Mouse (Mus musculus): ENCODE data around the gene Stkld1. TPM values are rescaled to one million over a fixed set of nuclear protein-coding genes. Genes with fewer than 3 reads are reported as not detected.

The Stkld1 gene
- polyA plus RNA-seq, 1 experiment from 2014 or later, result not detected

GRCm38 (mm10) chr2:26920190-26920855 is 13.5 kb upstream of the Stkld1 start:
- Histone ChIP-seq H3K27me3 (replicated peaks) (no peaks in the 10 kb centered on the region), H3K27ac (no peak overlapping the region), H3K4me2 (replicated peaks) (no peak overlapping the region), H3K9me3 (no peaks in the 10 kb centered on the region), H3K36me3 (peaks cover 67% of the 10 kb centered on the region), H3K9ac (no peak overlapping the region), H3K4me1 (replicated peaks) (peaks cover 18% of the 10 kb centered on the region), H3K4me3 (replicated peaks) (no peak overlapping the region)
- 83% methylated on average over 6 of the region's 6 CpGs for WGBS
- no peak for ATAC-seq

- WGBS, result 68% methylated on average over 9 of the region's 9 CpGs
- Histone ChIP-seq H3K4me3 (replicated peaks) (no peak overlapping the region), H3K9ac (no peak overlapping the region), H3K9me3 (no peaks in the 10 kb centered on the region), H3K4me1 (replicated peaks) (peaks cover 14% of the 10 kb centered on the region), H3K36me3 (peaks cover 72% of the 10 kb centered on the region), H3K4me2 (replicated peaks) (no peak overlapping the region), H3K27ac (no peak overlapping the region), H3K27me3 (replicated peaks) (no peaks in the 10 kb centered on the region)
- no peak for ATAC-seq
Measured at GRCm38 (mm10) chr2:26921784-26922183, 12.1 kb upstream of the Stkld1 start.

- ATAC-seq, result no peak
- no peak overlapping the region for H3K4me2 ChIP-seq (replicated peaks)
- no peaks in the 10 kb centered on the region for H3K9me3 ChIP-seq
- H3K36me3 ChIP-seq, result peaks cover 41% of the 10 kb centered on the region
- no peak overlapping the region for H3K4me3 ChIP-seq (replicated peaks)
- H3K27ac ChIP-seq, result no peak overlapping the region
- WGBS, result 85% methylated on average over 6 of the region's 6 CpGs
- peaks cover 20% of the 10 kb centered on the region for H3K4me1 ChIP-seq (replicated peaks)
- no peaks in the 10 kb centered on the region for H3K27me3 ChIP-seq (replicated peaks)
- H3K9ac ChIP-seq, result no peak overlapping the region
Measured at GRCm38 (mm10) chr2:26927745-26928476, 5.9 kb upstream of the Stkld1 start.

GRCm38 (mm10) chr2:26930390-26930789 is 3.5 kb upstream of the Stkld1 start:
- H3K36me3 ChIP-seq, result peaks cover 19% of the 10 kb centered on the region
- H3K4me1 ChIP-seq (replicated peaks), result peaks cover 24% of the 10 kb centered on the region
- H3K27ac ChIP-seq, result no peak overlapping the region
- H3K9me3 ChIP-seq, result no peaks in the 10 kb centered on the region
- H3K4me3 ChIP-seq (replicated peaks), result no peak overlapping the region
- ATAC-seq, result no peak
- no peak overlapping the region; the same call in 1 of the 2 replicates for H3K9ac ChIP-seq
- H3K4me2 ChIP-seq (replicated peaks), result no peak overlapping the region
- H3K27me3 ChIP-seq (replicated peaks), result no peaks in the 10 kb centered on the region
- 32% methylated on average over 1 of the region's 1 CpGs for WGBS

- peak overlapping the region; percentile 94 for H3K27ac ChIP-seq
- peak overlapping the region; percentile 93 for H3K9ac ChIP-seq
- no peaks in the 10 kb centered on the region for H3K27me3 ChIP-seq (replicated peaks)
- H3K36me3 ChIP-seq, result peaks cover 15% of the 10 kb centered on the region
- ATAC-seq, result peak; percentile 56
- H3K4me2 ChIP-seq (replicated peaks), result peak overlapping the region; percentile 72
- H3K9me3 ChIP-seq, result no peaks in the 10 kb centered on the region
- H3K4me1 ChIP-seq (replicated peaks), result peaks cover 24% of the 10 kb centered on the region
- H3K4me3 ChIP-seq (replicated peaks), result peak overlapping the region; percentile 81
- WGBS, result under 1% methylated on average over 42 of the region's 49 CpGs
Measured at GRCm38 (mm10) chr2:26932473-26933303, 1.2 kb upstream of the Stkld1 start.

- Histone ChIP-seq H3K27ac (no peak overlapping the region), H3K4me2 (replicated peaks) (no peak overlapping the region), H3K36me3 (peaks cover 9% of the 10 kb centered on the region), H3K4me1 (replicated peaks) (peaks cover 19% of the 10 kb centered on the region), H3K9me3 (no peaks in the 10 kb centered on the region), H3K9ac (no peak overlapping the region), H3K27me3 (replicated peaks) (no peaks in the 10 kb centered on the region), H3K4me3 (replicated peaks) (no peak overlapping the region)
- no peak for ATAC-seq
- 87% methylated on average over 2 of the region's 2 CpGs for WGBS
Measured at GRCm38 (mm10) chr2:26935286-26935685, 1.4 kb downstream of the Stkld1 start.

- Histone ChIP-seq H3K27ac (no peak overlapping the region), H3K27me3 (replicated peaks) (no peaks in the 10 kb centered on the region), H3K9me3 (no peaks in the 10 kb centered on the region), H3K4me3 (replicated peaks) (no peak overlapping the region), H3K9ac (no peak overlapping the region), H3K36me3 (no peaks in the 10 kb centered on the region), H3K4me1 (replicated peaks) (peaks cover 8% of the 10 kb centered on the region), H3K4me2 (replicated peaks) (no peak overlapping the region)
- ATAC-seq, result no peak
- WGBS, result 58% methylated on average over 1 of the region's 1 CpGs
Measured at GRCm38 (mm10) chr2:26936425-26936824, 2.6 kb downstream of the Stkld1 start.

GRCm38 (mm10) chr2:26941539-26941938 is 7.7 kb downstream of the Stkld1 start:
- peak; percentile 29; the same call in 1 of the 2 replicates for ATAC-seq
- Histone ChIP-seq H3K36me3 (no peaks in the 10 kb centered on the region), H3K9me3 (no peaks in the 10 kb centered on the region), H3K9ac (no peak overlapping the region), H3K27me3 (replicated peaks) (no peaks in the 10 kb centered on the region), H3K4me2 (replicated peaks) (no peak overlapping the region), H3K4me3 (replicated peaks) (no peak overlapping the region), H3K4me1 (replicated peaks) (no peaks in the 10 kb centered on the region), H3K27ac (no peak overlapping the region)
- WGBS, result 44% methylated on average over 5 of the region's 5 CpGs

GRCm38 (mm10) chr2:26943253-26943652 is 9.4 kb downstream of the Stkld1 start:
- no peak overlapping the region for H3K4me3 ChIP-seq (replicated peaks)
- ATAC-seq, result peak; percentile 87

GRCm38 (mm10) chr2:26950411-26950810 is 16.6 kb downstream of the Stkld1 start:
- Histone ChIP-seq H3K4me2 (replicated peaks) (no peak overlapping the region), H3K27ac (no peak overlapping the region), H3K9ac (no peak overlapping the region), H3K4me3 (replicated peaks) (no peak overlapping the region), H3K4me1 (replicated peaks) (no peaks in the 10 kb centered on the region), H3K9me3 (no peaks in the 10 kb centered on the region), H3K36me3 (peaks cover 33% of the 10 kb centered on the region), H3K27me3 (replicated peaks) (no peaks in the 10 kb centered on the region)
- no peak for ATAC-seq
- WGBS, result 94% methylated on average over 2 of the region's 2 CpGs

More at GRCm38 (mm10) chr2:26943253-26943652, 9.4 kb downstream of the Stkld1 start:
- Histone ChIP-seq H3K27me3 (replicated peaks) (no peaks in the 10 kb centered on the region), H3K27ac (no peak overlapping the region), H3K36me3 (no peaks in the 10 kb centered on the region), H3K4me2 (replicated peaks) (no peak overlapping the region), H3K9ac (no peak overlapping the region), H3K4me1 (replicated peaks) (no peaks in the 10 kb centered on the region), H3K9me3 (no peaks in the 10 kb centered on the region)
- 59% methylated on average over 3 of the region's 3 CpGs for WGBS

GRCm38 (mm10) chr2:26951346-26951905 is 17.6 kb downstream of the Stkld1 start:
- H3K4me1 ChIP-seq (replicated peaks), result no peaks in the 10 kb centered on the region
- no peak for ATAC-seq
- WGBS, result 83% methylated on average over 8 of the region's 8 CpGs
- no peak overlapping the region for H3K9ac ChIP-seq
- H3K27ac ChIP-seq, result no peak overlapping the region
- H3K9me3 ChIP-seq, result no peaks in the 10 kb centered on the region
- H3K4me2 ChIP-seq (replicated peaks), result no peak overlapping the region
- peaks cover 33% of the 10 kb centered on the region for H3K36me3 ChIP-seq
- H3K4me3 ChIP-seq (replicated peaks), result no peak overlapping the region
- no peaks in the 10 kb centered on the region for H3K27me3 ChIP-seq (replicated peaks)

- Histone ChIP-seq H3K27ac (no peak overlapping the region), H3K4me3 (replicated peaks) (no peak overlapping the region), H3K4me2 (replicated peaks) (no peak overlapping the region), H3K9ac (no peak overlapping the region), H3K27me3 (replicated peaks) (no peaks in the 10 kb centered on the region), H3K36me3 (peaks cover 34% of the 10 kb centered on the region), H3K4me1 (replicated peaks) (no peaks in the 10 kb centered on the region), H3K9me3 (no peaks in the 10 kb centered on the region)
- 86% methylated on average over 4 of the region's 4 CpGs for WGBS
- no peak for ATAC-seq
Measured at GRCm38 (mm10) chr2:26952193-26952592, 18.3 kb downstream of the Stkld1 start.

All from intestine, embryonic 15.5 days (tissue).